Mouse (Mus musculus): Measurements from ENCODE around the gene Dnajc27.

DNA sequence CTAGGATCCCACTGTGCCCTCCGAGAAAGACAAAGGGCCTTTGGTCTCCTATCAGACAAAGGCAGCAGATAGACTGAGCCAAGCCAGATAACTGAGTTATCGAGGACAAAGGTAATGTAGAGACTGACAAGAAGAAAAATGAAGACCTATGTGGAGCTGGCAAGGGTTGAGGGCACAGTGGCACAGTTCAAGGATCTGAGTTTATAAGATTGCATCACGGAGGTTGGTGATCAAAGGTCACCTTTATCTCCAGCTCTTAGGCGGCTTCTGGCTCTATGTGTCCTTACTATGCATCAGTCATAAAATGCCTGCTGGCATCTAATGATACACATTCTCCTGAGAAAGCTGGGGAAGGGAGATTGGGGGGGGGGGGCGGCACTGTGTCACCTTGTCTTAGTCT lies 46.2 kb upstream of the Dnajc27 start:
- TF ChIP-seq EP300 (IDR thresholded peaks at IDR 0.05; ENCODE audit: low read depth) (no peak), CTCF (IDR thresholded peaks at IDR 0.05; ENCODE audit: low read depth) (no peak)

All from liver, embryonic 14.5 days (tissue).